Mouse (Mus musculus) MN1 (cell line): ENCODE data around the gene Zfp866.

ENCODE experiments used
- DNase-seq: peaks from one replicate; pipeline ENCODE4 v3.0.0-alpha.2; 2016; ENCODE audit warnings: low spot score

The Zfp866 gene

GRCm38 (mm10) chr8:69790773-69791367 lies at the start of gene Zfp866, which contains the start of gene Atp13a1:
Zfp866 (minus strand) TSS chr8:69791178.
Atp13a1 (plus strand) TSS chr8:69791163.
- peak; percentile 92 for DNase-seq

DNA sequence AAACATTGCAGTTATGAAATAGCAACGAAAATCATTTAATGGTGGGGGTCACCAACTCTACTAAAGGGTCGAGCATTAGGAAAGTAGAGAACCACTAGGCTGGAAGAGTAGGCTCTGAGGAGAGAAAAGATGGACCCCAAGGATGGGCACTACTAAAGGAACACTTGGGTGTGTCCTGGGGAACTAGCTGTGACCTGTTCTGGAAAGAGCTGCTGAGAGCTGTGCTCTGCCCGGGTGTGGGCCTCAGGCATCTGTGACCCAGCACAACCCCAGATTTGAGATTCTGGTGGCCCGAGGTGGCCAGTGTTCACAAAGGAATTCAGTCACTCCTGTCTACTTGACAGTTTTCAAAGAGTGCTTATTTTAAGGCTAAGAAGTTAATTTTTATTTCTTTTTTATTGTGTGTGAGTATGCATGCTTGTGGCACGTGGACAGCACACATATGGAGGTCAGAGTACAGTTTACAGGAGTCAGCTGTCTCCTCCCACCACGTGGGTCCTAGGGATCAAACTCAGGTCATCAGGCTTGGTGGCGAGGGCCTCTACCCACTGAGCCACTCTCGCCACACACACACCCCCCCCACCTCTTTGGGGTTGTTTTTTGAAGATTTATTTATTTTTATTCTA lies 46.2 kb upstream of the Zfp866 start:
- DNase-seq: no peak

GRCm38 (mm10) chr8:69832298-69832853 lies 41.4 kb upstream of the Zfp866 start, which contains the start of gene Pbx4:
Pbx4 (plus strand) TSS chr8:69832491.
- peak; percentile 97 for DNase-seq

- DNase-seq: no peak
Observed at GRCm38 (mm10) chr8:69826371-69826770, 35.4 kb upstream of the Zfp866 start.

DNA sequence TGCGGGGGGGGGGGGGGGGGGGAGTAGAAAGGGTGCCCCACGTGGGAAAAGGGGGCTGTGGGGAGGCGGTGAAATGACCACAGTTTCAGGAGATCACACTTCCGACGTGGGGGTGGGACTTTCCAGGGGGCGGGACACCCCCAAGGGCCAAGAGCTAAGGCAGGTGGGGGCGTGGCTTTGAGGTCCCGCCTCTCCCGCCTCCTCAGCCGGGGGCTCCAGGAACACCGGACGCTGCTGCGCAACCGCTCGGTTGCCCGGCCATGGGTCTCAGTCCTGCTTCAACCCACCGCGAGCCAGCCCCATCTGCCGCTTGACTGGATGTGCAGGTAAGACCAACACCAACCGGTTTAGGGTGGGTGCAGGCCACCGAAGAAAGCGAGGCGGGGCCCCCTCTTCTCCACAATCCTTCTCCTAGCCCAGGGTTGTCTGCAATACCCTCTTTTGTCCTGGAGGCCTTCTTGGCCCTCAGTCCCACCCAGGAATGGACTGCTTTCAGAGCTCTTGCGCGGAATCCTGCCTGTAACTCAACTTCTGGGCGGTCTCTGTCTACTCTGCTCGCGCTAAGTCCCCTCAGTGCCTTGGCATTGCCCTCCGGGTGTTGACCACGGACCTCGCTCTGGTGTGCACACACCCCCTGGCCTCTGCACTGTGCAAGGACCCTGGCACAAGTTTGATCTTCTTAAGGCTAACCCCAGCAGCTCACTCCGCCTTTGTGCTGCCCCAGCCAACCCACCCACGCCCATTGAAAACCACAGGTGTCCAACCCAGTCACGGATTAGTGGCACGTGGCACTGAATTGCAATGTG lies 31.6 kb upstream of the Zfp866 start, which contains the start of gene Lpar2:
TSS of gene Lpar2 (plus strand) at position 44 of the 806 bp plus-strand sequence.
- peak; percentile 89 for DNase-seq

DNA sequence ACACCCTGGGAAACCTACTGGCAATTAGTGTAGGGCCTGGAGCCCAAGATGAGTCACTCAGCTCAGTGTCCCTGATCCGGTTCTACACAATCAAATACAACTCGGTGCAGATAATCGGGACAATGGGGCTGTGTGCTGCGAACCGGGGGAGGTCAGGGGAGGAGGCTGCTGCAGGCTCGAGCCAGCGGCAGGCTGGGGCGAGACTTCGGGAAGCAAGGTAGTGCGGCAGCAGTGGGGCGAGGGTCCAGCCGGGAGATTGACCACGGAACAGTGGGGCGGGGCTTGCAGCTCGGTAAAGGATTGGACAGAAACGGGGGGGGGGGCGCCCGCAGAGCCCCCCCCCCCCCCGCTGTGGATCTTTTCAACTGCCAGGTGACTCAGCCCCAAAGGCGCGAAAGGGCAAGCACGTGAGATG lies 31.0 kb upstream of the Zfp866 start:
- peak; percentile 74 for DNase-seq

- DNase-seq: no peak
Observed at GRCm38 (mm10) chr8:69820466-69820865, 29.5 kb upstream of the Zfp866 start.

GRCm38 (mm10) chr8:69815396-69815795 lies 24.4 kb upstream of the Zfp866 start:
- no peak for DNase-seq

DNA sequence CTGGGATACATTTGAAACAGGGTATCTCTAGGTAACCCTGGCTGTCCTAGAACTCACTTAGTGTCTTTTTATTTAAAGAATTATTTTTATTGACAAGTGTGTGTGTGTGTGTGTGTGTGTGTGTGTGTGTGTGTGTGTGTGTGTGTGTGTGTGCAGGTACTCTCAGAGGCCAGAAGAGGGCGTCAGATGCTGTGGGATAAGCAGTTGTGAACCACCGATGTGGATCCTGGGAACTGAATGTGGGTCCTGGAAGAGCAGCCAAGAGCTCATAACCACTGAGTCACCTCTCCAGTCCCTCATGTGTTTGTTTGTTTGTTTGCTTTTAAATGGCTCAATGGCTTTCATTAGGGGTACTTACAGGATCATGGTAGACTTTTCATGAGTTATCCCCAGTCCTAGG lies 23.9 kb upstream of the Zfp866 start:
- no peak for DNase-seq

DNA sequence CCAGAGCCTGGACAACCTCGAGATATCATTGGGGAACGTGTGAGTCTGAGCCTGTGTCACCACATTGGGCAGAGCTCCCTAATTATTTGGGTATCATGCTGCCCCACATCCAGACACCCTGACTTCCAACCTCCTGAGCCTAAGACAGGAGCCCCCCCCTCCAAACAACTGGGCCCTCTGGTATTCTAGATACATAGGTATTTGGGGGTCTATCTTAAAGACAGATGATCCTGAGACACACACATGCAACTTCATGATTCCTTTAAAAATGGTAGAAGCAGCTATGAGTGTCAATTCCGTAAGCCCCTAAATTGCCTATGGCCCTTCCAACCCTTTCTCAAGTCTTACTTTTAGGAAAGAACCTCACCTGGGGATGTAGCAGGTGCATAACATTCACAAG lies 18.8 kb upstream of the Zfp866 start:
- no peak for DNase-seq

- DNase-seq: peak; percentile 70
Observed at GRCm38 (mm10) chr8:69808864-69809403, 18.0 kb upstream of the Zfp866 start.

DNA sequence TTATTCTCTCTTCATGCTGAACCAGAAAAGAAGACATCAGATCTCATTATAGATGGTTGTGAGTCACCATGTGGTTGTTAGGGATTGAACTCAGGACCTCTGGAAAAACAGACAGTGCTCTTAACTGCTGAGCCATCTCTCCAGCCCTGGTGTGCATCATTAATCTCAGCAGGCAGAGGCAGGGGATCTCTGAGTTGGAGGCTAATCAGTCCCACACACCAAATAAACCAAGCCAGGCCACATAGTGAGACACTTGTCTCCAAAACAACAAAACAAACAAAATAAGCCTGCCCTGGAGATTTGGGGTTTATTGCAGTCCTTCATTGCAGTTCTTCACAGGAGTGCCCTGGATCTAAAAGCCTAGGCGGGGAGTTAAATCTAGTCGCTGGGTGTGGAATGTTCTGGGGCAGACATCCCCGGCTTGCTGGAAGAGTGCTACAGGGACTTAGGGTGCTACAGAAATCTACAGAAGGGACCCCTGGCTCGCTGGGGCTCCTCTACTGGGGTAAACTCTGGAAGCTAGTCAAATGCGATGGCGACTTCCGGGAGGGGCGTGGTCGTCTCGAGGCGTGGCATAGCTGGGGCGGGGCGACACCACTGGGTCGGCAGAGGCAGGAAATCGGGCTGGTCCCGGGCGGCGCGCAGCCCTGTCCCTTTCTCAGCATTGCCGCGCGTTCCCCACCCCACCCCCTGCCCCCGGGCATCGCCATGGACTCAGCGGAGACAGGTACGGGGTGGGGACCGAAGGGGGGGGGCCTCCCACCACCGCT lies 17.3 kb upstream of the Zfp866 start, which contains the start of gene Gmip:
TSS of gene Gmip (plus strand) at position 586 of the 770 bp plus-strand sequence.
- peak; percentile 82 for DNase-seq

GRCm38 (mm10) chr8:69807236-69807635 lies 16.3 kb upstream of the Zfp866 start:
- DNase-seq: no peak

DNA sequence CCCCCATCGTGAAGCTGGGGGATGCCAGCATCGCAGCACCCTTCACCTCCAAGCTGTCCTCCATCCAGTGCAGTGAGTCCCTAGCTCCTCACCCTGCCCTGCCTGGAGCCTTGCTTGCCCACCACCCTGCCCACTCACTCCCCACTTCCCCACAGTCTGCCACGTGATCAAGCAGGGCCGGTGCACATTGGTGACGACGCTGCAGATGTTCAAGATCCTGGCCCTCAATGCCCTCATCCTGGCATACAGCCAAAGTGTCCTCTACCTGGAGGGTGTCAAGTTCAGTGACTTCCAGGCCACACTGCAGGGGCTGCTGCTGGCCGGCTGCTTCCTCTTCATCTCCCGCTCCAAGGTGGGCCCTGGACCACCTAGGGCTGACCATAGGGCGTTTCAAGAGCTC lies 14.5 kb upstream of the Zfp866 start:
- no peak for DNase-seq

GRCm38 (mm10) chr8:69805086-69805485 lies 14.1 kb upstream of the Zfp866 start:
- no peak for DNase-seq

- DNase-seq: no peak
Observed at GRCm38 (mm10) chr8:69804537-69804936, 13.6 kb upstream of the Zfp866 start.

DNA sequence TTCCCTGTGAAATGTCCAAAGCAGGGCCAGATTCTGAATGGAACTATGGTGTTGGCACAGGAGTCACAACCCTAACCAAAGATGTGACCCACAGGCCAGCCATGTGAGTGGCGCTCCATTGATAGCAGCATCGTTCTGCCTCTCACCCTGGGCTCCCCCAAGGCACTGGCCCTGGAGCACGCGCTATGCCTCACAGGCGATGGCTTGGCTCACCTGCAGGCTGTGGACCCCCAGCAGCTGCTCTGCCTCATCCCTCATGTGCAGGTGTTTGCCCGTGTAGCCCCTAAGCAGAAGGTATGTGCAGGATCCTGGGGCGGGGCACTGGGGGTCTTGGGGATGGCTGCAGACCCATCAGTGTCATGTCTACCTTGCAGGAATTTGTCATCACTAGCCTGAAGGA lies 12.4 kb upstream of the Zfp866 start:
- no peak for DNase-seq

- no peak for DNase-seq
Observed at GRCm38 (mm10) chr8:69802216-69802615, 11.2 kb upstream of the Zfp866 start.

DNA sequence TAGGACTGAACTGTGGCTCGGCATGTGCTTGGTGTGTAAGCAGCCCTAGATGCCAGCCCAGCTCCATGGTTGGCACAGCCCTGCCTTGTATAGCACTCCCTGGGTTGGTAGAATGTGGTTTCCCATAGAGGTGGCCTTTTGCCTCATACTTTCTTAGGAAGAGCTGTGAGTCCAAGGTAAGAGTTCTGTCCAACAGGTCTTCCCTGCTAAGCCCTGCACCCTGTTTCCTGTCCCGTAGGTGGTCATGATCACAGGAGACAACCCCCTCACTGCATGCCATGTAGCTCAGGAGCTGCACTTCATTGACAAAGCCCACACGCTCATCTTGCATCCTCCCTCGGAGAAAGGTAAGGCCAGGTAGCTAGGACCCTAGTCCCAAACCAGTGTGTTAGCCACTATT lies 10.8 kb upstream of the Zfp866 start:
- DNase-seq: no peak

- DNase-seq: no peak
Observed at GRCm38 (mm10) chr8:69799946-69800345, 9.0 kb upstream of the Zfp866 start.

DNA sequence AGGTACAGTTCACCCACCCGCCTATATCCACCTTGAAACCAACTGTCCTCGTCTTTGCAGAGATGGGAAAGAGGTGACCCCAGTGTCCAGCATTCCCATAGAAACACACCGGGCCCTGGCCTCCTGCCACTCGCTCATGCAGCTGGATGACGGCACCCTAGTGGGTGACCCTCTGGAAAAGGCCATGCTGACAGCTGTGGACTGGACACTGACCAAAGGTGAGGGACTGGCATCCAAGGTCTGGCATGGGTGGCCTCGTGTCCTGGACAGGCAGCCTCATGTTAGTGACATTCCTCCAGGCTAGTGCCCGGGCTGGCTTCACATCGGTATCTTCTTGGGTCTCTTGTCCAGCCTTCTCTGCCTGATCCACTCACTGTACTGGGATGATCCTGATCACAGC lies 8.3 kb upstream of the Zfp866 start:
- DNase-seq: no peak
